Mouse (Mus musculus): ENCODE data around the gene Cdk10.

DNA sequence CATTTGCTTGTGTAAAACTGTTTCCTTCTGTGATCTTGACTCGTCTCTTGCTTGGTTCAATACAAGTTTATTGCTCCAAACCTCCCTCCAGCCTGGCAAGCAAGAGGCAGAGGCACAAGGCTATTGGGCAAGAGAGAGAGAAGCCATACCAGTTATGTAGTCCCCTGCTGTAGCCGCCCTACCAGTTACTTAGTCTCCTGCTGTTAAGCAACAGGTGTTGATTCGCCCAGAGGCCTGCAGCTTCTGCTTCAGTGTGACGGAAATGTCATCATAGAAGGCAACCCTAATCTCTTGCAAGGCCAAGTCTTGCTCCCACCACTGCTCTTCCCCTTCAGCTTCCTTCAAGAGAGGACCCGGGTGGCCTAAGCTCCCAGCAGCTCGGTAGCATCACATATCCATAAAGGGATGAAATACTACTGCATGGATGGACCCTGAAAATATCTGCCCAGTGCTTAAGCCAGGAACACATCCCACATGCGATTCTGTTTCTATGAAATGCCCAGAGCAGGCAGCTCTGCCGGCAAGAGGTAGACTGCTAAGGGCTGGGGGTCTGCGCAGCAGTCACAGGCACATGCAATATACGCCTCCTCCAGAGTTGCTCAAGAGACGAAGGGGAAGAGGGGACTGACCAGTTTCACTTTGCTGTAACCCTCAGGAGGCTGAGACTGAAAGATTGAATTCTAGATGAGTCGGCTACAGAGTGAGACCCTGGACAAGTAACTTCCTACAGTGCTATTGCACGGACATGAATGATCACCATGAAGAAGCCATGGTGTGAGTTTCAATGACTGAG is 55.9 kb downstream of the Cdk10 start:
- no peak for TF ChIP-seq CTCF (IDR thresholded peaks at IDR 0.05; ENCODE audit: low read depth, low read length)
- TF ChIP-seq GATA1 (IDR thresholded peaks at IDR 0.05; ENCODE audit: borderline replicate concordance, low read length): no peak
- TF ChIP-seq TAL1 (conservative IDR thresholded peaks at IDR 0.05; ENCODE audit: low read depth, low read length): no peak
